Mouse (Mus musculus): Measurements from ENCODE around the gene Gopc. TPM values are rescaled to one million over a fixed set of nuclear protein-coding genes. Genes with fewer than 3 reads are reported as not detected.

The Gopc gene
- polyA plus RNA-seq, 2 experiments: 2.8 to 3.0 TPM

DNA sequence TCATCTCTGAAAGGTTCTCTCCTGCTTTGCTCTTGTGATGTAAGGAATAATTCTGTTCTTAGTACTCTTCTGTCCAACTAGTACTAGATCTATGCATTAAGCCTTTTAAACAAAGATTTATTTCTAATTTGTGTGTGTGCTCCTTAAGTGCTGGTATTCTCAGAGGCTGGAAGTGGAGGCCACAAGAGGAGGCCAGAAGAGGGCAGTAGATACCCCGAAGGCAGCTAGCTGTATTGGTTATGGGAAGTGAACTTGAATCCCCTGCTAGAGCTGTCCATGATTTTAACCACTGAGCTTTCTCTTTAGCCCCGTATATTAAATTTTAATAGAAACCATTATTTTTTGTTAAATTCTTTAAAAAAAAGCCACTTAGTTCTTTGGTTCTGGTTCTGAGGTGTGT, 41.2 kb upstream of the Gopc start:
- H3K4me2 ChIP-seq (ENCODE audit: low read depth): no peak overlapping the region
- ATAC-seq (ENCODE audit: insufficient read depth): no peak
- peak; percentile 33 for TF ChIP-seq CTCF (IDR thresholded peaks at IDR 0.05; ENCODE audit: low read depth)
- TF ChIP-seq EP300 (IDR thresholded peaks at IDR 0.05; ENCODE audit: low read depth): no peak
- no peak for DNase-seq (ENCODE audit: low read depth in 3 of 3, low spot score in 3 of 3)
- H3K4me3 ChIP-seq (ENCODE audit: insufficient read depth in 1 of 2, low read depth in 2 of 2, low read length in 2 of 2): no peak overlapping the region
- 48% methylated on average over 2 of the region's 2 CpGs for WGBS (ENCODE audit: insufficient replicate concordance)
- H3K36me3 ChIP-seq (replicated peaks; ENCODE audit: control insufficient read depth, insufficient read depth, low read depth): no peaks in the 10 kb centered on the region
- no peak overlapping the region for H3K9ac ChIP-seq (replicated peaks)
- no peaks in the 10 kb centered on the region for H3K9me3 ChIP-seq (ENCODE audit: control insufficient read depth, low read length)
- no peak overlapping the region for H3K27ac ChIP-seq
- H3K27me3 ChIP-seq (ENCODE audit: control insufficient read depth, insufficient read depth, low read length): no peaks in the 10 kb centered on the region
- H3K4me1 ChIP-seq (replicated peaks; ENCODE audit: control insufficient read depth in 2 of 2, insufficient read depth in 2 of 2, low read length in 1 of 2): peaks cover 10 to 13% of the 10 kb centered on the region in 2 experiments

DNA sequence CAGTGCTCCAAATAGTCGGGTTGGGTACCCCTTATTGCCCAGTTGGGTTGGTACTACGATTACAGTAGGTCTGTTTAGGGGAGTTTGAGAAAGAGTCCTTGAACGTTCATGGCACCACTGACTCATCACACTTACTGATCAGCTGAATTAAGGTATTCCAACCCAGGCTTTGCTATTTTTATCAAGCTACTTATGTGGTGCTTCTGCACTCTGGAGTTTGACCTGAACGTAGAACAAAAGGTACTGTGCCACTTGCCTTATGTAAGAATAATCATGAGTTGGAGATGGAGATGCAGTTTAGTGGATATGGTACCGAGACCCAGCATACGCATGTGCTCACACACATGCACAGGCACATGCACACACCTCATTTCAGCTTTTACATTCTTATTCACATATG, 39.8 kb upstream of the Gopc start:
- Histone ChIP-seq H3K9me3 (ENCODE audit: control insufficient read depth, low read length) (no peaks in the 10 kb centered on the region), H3K27me3 (ENCODE audit: control insufficient read depth, insufficient read depth, low read length) (no peaks in the 10 kb centered on the region), H3K4me3 (ENCODE audit: insufficient read depth in 1 of 2, low read depth in 2 of 2, low read length in 2 of 2) (no peak overlapping the region), H3K4me2 (ENCODE audit: low read depth) (no peak overlapping the region), H3K36me3 (replicated peaks; ENCODE audit: control insufficient read depth, insufficient read depth, low read depth) (no peaks in the 10 kb centered on the region), H3K27ac (no peak overlapping the region), H3K4me1 (replicated peaks; ENCODE audit: control insufficient read depth in 2 of 2, insufficient read depth in 2 of 2, low read length in 1 of 2) (peaks cover 11 to 15% of the 10 kb centered on the region in 2 experiments), H3K9ac (replicated peaks) (no peak overlapping the region)
- ATAC-seq (ENCODE audit: insufficient read depth) (no peak), DNase-seq (ENCODE audit: low read depth in 3 of 3, low spot score in 3 of 3) (no peak)
- TF ChIP-seq CTCF (IDR thresholded peaks at IDR 0.05; ENCODE audit: low read depth) (no peak), EP300 (IDR thresholded peaks at IDR 0.05; ENCODE audit: low read depth) (no peak)
- 69% methylated on average over 6 of the region's 6 CpGs for WGBS (ENCODE audit: insufficient replicate concordance)

DNA sequence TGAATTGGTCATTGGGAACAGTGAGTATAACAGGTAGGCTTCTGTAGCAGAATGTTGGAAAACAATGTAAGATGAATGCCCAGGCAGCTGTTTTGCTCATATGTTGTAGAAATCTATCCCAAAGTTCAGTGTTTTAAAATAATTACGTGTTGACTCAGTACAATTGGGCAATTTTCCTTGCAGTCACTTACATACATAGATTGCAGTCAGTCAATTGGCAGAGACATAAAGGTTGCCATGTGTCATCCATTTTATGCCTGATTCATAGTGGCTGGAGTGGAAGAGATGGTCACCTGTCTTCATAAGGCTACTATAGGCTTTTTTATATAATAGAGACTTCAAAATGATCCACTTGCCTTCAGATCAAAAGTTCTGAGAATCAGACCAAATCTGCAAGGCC, 38.6 kb upstream of the Gopc start:
- DNase-seq (ENCODE audit: low read depth in 3 of 3, low spot score in 3 of 3) (no peak), ATAC-seq (ENCODE audit: insufficient read depth) (no peak)
- H3K27me3 ChIP-seq (ENCODE audit: control insufficient read depth, insufficient read depth, low read length): no peaks in the 10 kb centered on the region
- no peaks in the 10 kb centered on the region for H3K9me3 ChIP-seq (ENCODE audit: control insufficient read depth, low read length)
- H3K27ac ChIP-seq: no peak overlapping the region
- peaks cover 15 to 20% of the 10 kb centered on the region in 2 experiments for H3K4me1 ChIP-seq (replicated peaks; ENCODE audit: control insufficient read depth in 2 of 2, insufficient read depth in 2 of 2, low read length in 1 of 2)
- no peak overlapping the region for H3K4me3 ChIP-seq (ENCODE audit: insufficient read depth in 1 of 2, low read depth in 2 of 2, low read length in 2 of 2)
- no peak overlapping the region for H3K9ac ChIP-seq (replicated peaks)
- H3K4me2 ChIP-seq (ENCODE audit: low read depth): 0 out of 2 replicates have a peak overlapping the region, but pooled peaks have one; percentile 1
- 58% methylated on average over 1 of the region's 1 CpGs for WGBS (ENCODE audit: insufficient replicate concordance)
- TF ChIP-seq CTCF (IDR thresholded peaks at IDR 0.05; ENCODE audit: low read depth) (no peak), EP300 (IDR thresholded peaks at IDR 0.05; ENCODE audit: low read depth) (no peak)
- no peaks in the 10 kb centered on the region for H3K36me3 ChIP-seq (replicated peaks; ENCODE audit: control insufficient read depth, insufficient read depth, low read depth)

DNA sequence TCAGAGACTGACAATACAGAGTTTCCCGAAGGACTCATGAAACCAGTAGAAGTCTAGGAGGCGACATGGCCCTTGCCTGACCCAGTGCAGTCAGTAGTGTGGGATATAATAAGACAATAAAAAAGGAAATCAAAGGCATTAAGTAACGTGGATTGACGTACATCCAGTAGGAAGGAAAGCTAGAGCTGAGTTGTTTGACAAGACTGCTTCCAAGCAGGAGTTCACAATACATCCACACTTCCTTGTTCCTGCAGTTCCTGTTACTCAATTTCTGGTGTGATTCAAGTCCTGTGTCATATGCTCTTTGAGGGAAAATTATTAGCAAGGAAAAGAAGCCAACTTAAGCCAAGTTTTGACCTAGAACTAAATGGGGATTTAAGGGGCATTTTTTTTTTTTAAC, 37.5 kb upstream of the Gopc start:
- ATAC-seq (ENCODE audit: insufficient read depth): no peak
- WGBS (ENCODE audit: insufficient replicate concordance): 69% methylated on average over 4 of the region's 4 CpGs
- Histone ChIP-seq H3K36me3 (replicated peaks; ENCODE audit: control insufficient read depth, insufficient read depth, low read depth) (no peaks in the 10 kb centered on the region), H3K27ac (no peak overlapping the region), H3K4me1 (replicated peaks; ENCODE audit: control insufficient read depth in 2 of 2, insufficient read depth in 2 of 2, low read length in 1 of 2) (peaks cover 15 to 21% of the 10 kb centered on the region in 2 experiments), H3K9ac (replicated peaks) (no peak overlapping the region), H3K4me3 (ENCODE audit: insufficient read depth in 1 of 2, low read depth in 2 of 2, low read length in 2 of 2) (peak overlapping the region in 1 of 2 experiments; percentile 10; a peak in 1 of 4 replicates), H3K4me2 (ENCODE audit: low read depth) (peak overlapping the region; percentile 72), H3K27me3 (ENCODE audit: control insufficient read depth, insufficient read depth, low read length) (no peaks in the 10 kb centered on the region), H3K9me3 (ENCODE audit: control insufficient read depth, low read length) (no peaks in the 10 kb centered on the region)
- DNase-seq (ENCODE audit: low read depth in 3 of 3, low spot score in 3 of 3): no peak
- no peak for TF ChIP-seq CTCF (IDR thresholded peaks at IDR 0.05; ENCODE audit: low read depth)

DNA sequence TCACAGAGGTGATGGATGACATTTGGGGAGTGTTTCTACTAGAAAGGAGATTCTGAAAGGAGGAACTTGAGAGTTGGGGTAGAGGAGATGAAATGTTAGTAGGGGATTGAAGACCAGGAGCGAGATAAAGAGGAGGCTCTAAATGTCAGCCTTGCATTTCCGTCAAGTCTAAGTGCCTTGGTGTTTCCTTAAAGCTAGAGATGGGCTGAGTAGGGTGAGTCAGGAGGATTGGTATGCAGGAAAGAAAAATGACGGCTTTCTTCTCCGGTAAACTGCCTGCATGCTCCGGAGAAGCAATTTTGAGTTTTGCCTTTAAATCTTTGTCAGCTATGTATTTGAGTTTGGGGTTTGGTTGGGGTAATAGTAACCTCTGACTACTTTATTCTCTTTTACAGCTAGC, 37.0 kb upstream of the Gopc start:
- WGBS (ENCODE audit: insufficient replicate concordance): 31% methylated on average over 5 of the region's 5 CpGs
- no peaks in the 10 kb centered on the region for H3K9me3 ChIP-seq (ENCODE audit: control insufficient read depth, low read length)
- peaks cover 15 to 21% of the 10 kb centered on the region in 2 experiments for H3K4me1 ChIP-seq (replicated peaks; ENCODE audit: control insufficient read depth in 2 of 2, insufficient read depth in 2 of 2, low read length in 1 of 2)

More for the DNA sequence above, 37.0 kb upstream of the Gopc start:
- Histone ChIP-seq H3K27ac (no peak overlapping the region), H3K9ac (replicated peaks) (peak overlapping the region; percentile 75), H3K36me3 (replicated peaks; ENCODE audit: control insufficient read depth, insufficient read depth, low read depth) (no peaks in the 10 kb centered on the region), H3K4me3 (ENCODE audit: insufficient read depth in 1 of 2, low read depth in 2 of 2, low read length in 2 of 2) (peak overlapping the region; percentile 83 to 87; a peak in 3 of 4 replicates), H3K27me3 (ENCODE audit: control insufficient read depth, insufficient read depth, low read length) (no peaks in the 10 kb centered on the region), H3K4me2 (ENCODE audit: low read depth) (peak overlapping the region; percentile 72)
- no peak for DNase-seq (ENCODE audit: low read depth in 3 of 3, low spot score in 3 of 3)
- ATAC-seq (ENCODE audit: insufficient read depth): no peak
- TF ChIP-seq CTCF (IDR thresholded peaks at IDR 0.05; ENCODE audit: low read depth) (no peak), EP300 (IDR thresholded peaks at IDR 0.05; ENCODE audit: low read depth) (no peak)

Measured in liver, embryonic 14.5 days (tissue).